Mouse (Mus musculus) heart, postnatal 0 days (tissue): ENCODE results near the gene Sp100.

Experiments used
- CTCF ChIP-seq: IDR thresholded peaks from 2 replicates; pipeline ENCODE4 v1.5.1; 2016; ENCODE audit warnings: antibody characterized with exemption, control low read depth, low read depth
- EP300 ChIP-seq: IDR thresholded peaks from 2 replicates; pipeline ENCODE4 v1.6.1; 2016; ENCODE audit warnings: antibody characterized with exemption, low read depth

GRCm38 (mm10) chr1:85693280-85693679 lies 43.5 kb downstream of the Sp100 start:
- no peak for TF ChIP-seq CTCF
- no peak for TF ChIP-seq EP300
